Mouse (Mus musculus) A20 (cell line): ENCODE results near the gene Ush2a.

Experiments
- DNase-seq: peaks from one replicate; pipeline ENCODE4 v3.0.0-alpha.2; 2011; ENCODE audit warnings: low read depth, low spot score

The Ush2a gene

GRCm38 (mm10) chr1:188261903-188262682, at the start of gene Ush2a:
Gene Ush2a (plus strand): TSS chr1:188262023.
- no peak for DNase-seq

GRCm38 (mm10) chr1:188214885-188215611, 46.8 kb upstream of the Ush2a start:
- DNase-seq, result no peak

GRCm38 (mm10) chr1:188221226-188221792, 40.5 kb upstream of the Ush2a start:
- no peak for DNase-seq

GRCm38 (mm10) chr1:188233036-188233724, 28.6 kb upstream of the Ush2a start:
- DNase-seq, result no peak

- DNase-seq, result no peak
These were observed 23.2 kb upstream of the Ush2a start for GRCm38 (mm10) chr1:188238636-188239035.

GRCm38 (mm10) chr1:188241766-188242165, 20.1 kb upstream of the Ush2a start:
- DNase-seq, result no peak

GRCm38 (mm10) chr1:188257500-188257899, 4.3 kb upstream of the Ush2a start:
- DNase-seq, result no peak

GRCm38 (mm10) chr1:188260259-188261107, 1.3 kb upstream of the Ush2a start:
- DNase-seq, result no peak

GRCm38 (mm10) chr1:188267127-188267722, 5.4 kb downstream of the Ush2a start:
- no peak for DNase-seq

- DNase-seq, result no peak
These were observed 7.2 kb downstream of the Ush2a start for GRCm38 (mm10) chr1:188269071-188269470.

GRCm38 (mm10) chr1:188313303-188313702, 51.5 kb downstream of the Ush2a start:
- DNase-seq, result no peak

GRCm38 (mm10) chr1:188316574-188316973, 54.8 kb downstream of the Ush2a start:
- no peak for DNase-seq

- no peak for DNase-seq
These were observed 58.4 kb downstream of the Ush2a start for GRCm38 (mm10) chr1:188320204-188320603.

- DNase-seq, result no peak
These were observed 59.7 kb downstream of the Ush2a start for GRCm38 (mm10) chr1:188321534-188321933.

GRCm38 (mm10) chr1:188330406-188330805, 68.6 kb downstream of the Ush2a start:
- no peak for DNase-seq

- no peak for DNase-seq
These were observed 72.1 kb downstream of the Ush2a start for GRCm38 (mm10) chr1:188333936-188334335.

GRCm38 (mm10) chr1:188347762-188348161, 85.9 kb downstream of the Ush2a start:
- no peak for DNase-seq

- DNase-seq, result no peak
These were observed 92.9 kb downstream of the Ush2a start for GRCm38 (mm10) chr1:188354726-188355125.

GRCm38 (mm10) chr1:188363548-188363947, 101.7 kb downstream of the Ush2a start:
- no peak for DNase-seq

GRCm38 (mm10) chr1:188385180-188385579, 123.4 kb downstream of the Ush2a start:
- no peak for DNase-seq
